Mouse (Mus musculus) CH12.LX (cell line): ENCODE measurements at regions not wholly inside any gene's neighbourhood (a gene's known extent, or its start where the extent isn't known, plus 50 kb on each side); places are given as distances from the start of the nearest gene placed in this dataset.

Experiments used
- DNase-seq: peaks from one replicate; pipeline ENCODE4 v3.0.0-alpha.2; 2013; ENCODE audit errors: extremely low read depth
- H3K27ac ChIP-seq: 2 replicates; pipeline ENCODE4 v1.5.1; 2012; ENCODE audit warnings: low read depth, mild to moderate bottlenecking, control low read depth, moderate library complexity; ENCODE audit not compliant: insufficient read depth
- H3K27me3 ChIP-seq: replicated peaks from 2 replicates; pipeline ENCODE3; 2012; ENCODE audit warnings: inconsistent platforms
- H3K36me3 ChIP-seq, 2 experiments: replicated peaks in 1 of 2; 2 replicates each; pipeline versions ENCODE3 to v1.6.1; 2012; ENCODE audit warnings: inconsistent platforms in 1 of 2, low read length in 1 of 2, mild to moderate bottlenecking in 1 of 2, mixed read lengths in 1 of 2, moderate library complexity in 1 of 2; ENCODE audit not compliant: control insufficient read depth in 1 of 2, insufficient read depth in 1 of 2
- H3K4me1 ChIP-seq, 2 experiments: 2 replicates each; pipeline ENCODE4 v1.6.1; 2012; ENCODE audit warnings: inconsistent platforms in 1 of 2, moderate library complexity in 1 of 2; ENCODE audit not compliant: insufficient read depth in 2 of 2, control insufficient read depth in 1 of 2
- H3K4me2 ChIP-seq: 2 replicates; pipeline ENCODE4 v1.6.1; 2012; ENCODE audit warnings: low read depth, mild to moderate bottlenecking, control low read depth; ENCODE audit not compliant: poor library complexity, insufficient read depth, severe bottlenecking
- H3K4me3 ChIP-seq, 3 experiments: fragments of 150-350 bp in 1 of 3; sonication (generic) in 1 of 3; replicated peaks in 1 of 3; 2 replicates each; pipeline versions ENCODE3 to v1.5.1; 2011 to 2012; ENCODE audit warnings: low read depth in 2 of 3, low read length in 2 of 3, mild to moderate bottlenecking in 2 of 3, moderate library complexity in 2 of 3, control low read depth in 1 of 3, improper control_type of control experiment in 1 of 3, inconsistent platforms in 1 of 3, mixed read lengths in 1 of 3; ENCODE audit not compliant: poor library complexity in 1 of 3
- H3K79me2 ChIP-seq: replicated peaks from 2 replicates; pipeline ENCODE4 v1.6.1; 2012; ENCODE audit warnings: mild to moderate bottlenecking, moderate library complexity; ENCODE audit not compliant: control insufficient read depth, poor library complexity, insufficient read depth, severe bottlenecking; ENCODE audit errors: extremely low read depth
- H3K9ac ChIP-seq: 2 replicates; pipeline ENCODE4 v1.6.1; 2012; ENCODE audit warnings: low read depth, mild to moderate bottlenecking, control low read depth, moderate library complexity; ENCODE audit not compliant: insufficient read depth
- H3K9me3 ChIP-seq: replicated peaks from 2 replicates; pipeline ENCODE3; 2012; ENCODE audit warnings: low read length, inconsistent platforms, mixed read lengths
- BHLHE40 ChIP-seq: IDR thresholded peaks from 2 replicates; pipeline ENCODE4 v1.6.1; 2011; ENCODE audit warnings: mild to moderate bottlenecking, low read depth, low read length, improper control_type of control experiment
- CHD1 ChIP-seq: IDR thresholded peaks from 2 replicates; pipeline ENCODE4 v1.6.1; 2012; ENCODE audit warnings: low read depth, low read length, improper control_type of control experiment, inconsistent platforms
- CHD2 ChIP-seq: IDR thresholded peaks from 2 replicates; pipeline ENCODE4 v1.6.1; 2011; ENCODE audit warnings: low read length, improper control_type of control experiment
- CTCF ChIP-seq, 2 experiments: IDR thresholded peaks in 1 of 2; conservative IDR thresholded peaks in 1 of 2; 2 replicates each; pipeline ENCODE4 v1.5.1; 2011 to 2012; ENCODE audit warnings: low read depth in 2 of 2, low read length in 2 of 2, improper control_type of control experiment in 1 of 2, inconsistent platforms in 1 of 2, mild to moderate bottlenecking in 1 of 2, moderate library complexity in 1 of 2
- EP300 ChIP-seq: IDR thresholded peaks from 2 replicates; pipeline ENCODE4 v1.6.1; 2011; ENCODE audit warnings: low read length, improper control_type of control experiment
- ETS1 ChIP-seq: conservative IDR thresholded peaks from 2 replicates; pipeline ENCODE4 v1.6.1; 2012; ENCODE audit warnings: low read depth, mild to moderate bottlenecking, inconsistent platforms, low read length, improper control_type of control experiment, moderate library complexity
- GABPA ChIP-seq: IDR thresholded peaks from 2 replicates; pipeline ENCODE4 v1.6.1; 2012; ENCODE audit warnings: low read depth, low read length, improper control_type of control experiment, inconsistent platforms; ENCODE audit not compliant: insufficient replicate concordance
- HCFC1 ChIP-seq: IDR thresholded peaks from 2 replicates; pipeline ENCODE4 v1.6.1; 2012; ENCODE audit warnings: low read depth, mild to moderate bottlenecking, inconsistent platforms, low read length, improper control_type of control experiment
- JUN ChIP-seq: IDR thresholded peaks from 2 replicates; pipeline ENCODE4 v1.6.1; 2011; ENCODE audit warnings: low read depth, mild to moderate bottlenecking, low read length, improper control_type of control experiment, moderate library complexity; ENCODE audit not compliant: insufficient read depth
- JUND ChIP-seq: conservative IDR thresholded peaks from 2 replicates; pipeline ENCODE4 v1.6.1; 2011; ENCODE audit warnings: low read depth, low read length, improper control_type of control experiment
- KAT2A ChIP-seq: IDR thresholded peaks from 2 replicates; pipeline ENCODE4 v1.6.1; 2012; ENCODE audit warnings: low read length, improper control_type of control experiment, inconsistent platforms; ENCODE audit not compliant: insufficient replicate concordance
- MAZ ChIP-seq: IDR thresholded peaks from 2 replicates; pipeline ENCODE4 v1.6.1; 2012; ENCODE audit warnings: low read depth, mild to moderate bottlenecking, inconsistent platforms, low read length, improper control_type of control experiment, moderate library complexity
- MEF2A ChIP-seq: IDR thresholded peaks from 2 replicates; pipeline ENCODE4 v1.6.1; 2014; ENCODE audit warnings: low read depth, mild to moderate bottlenecking, inconsistent platforms, low read length, improper control_type of control experiment, borderline replicate concordance
- NRF1 ChIP-seq: IDR thresholded peaks from 2 replicates; pipeline ENCODE4 v1.6.1; 2014; ENCODE audit warnings: low read depth, mild to moderate bottlenecking, inconsistent platforms, low read length, improper control_type of control experiment, moderate library complexity
- PAX5 ChIP-seq: IDR thresholded peaks from 2 replicates; pipeline ENCODE4 v1.6.1; 2012; ENCODE audit warnings: low read length, inconsistent platforms, mixed read lengths
- POLR2A ChIP-seq: IDR thresholded peaks from 2 replicates; pipeline ENCODE4 v1.6.1; 2011; ENCODE audit warnings: low read depth, mild to moderate bottlenecking, improper control_type of control experiment, low read length
- RCOR1 ChIP-seq: conservative IDR thresholded peaks from 2 replicates; pipeline ENCODE4 v1.6.1; 2012; ENCODE audit warnings: low read depth, mild to moderate bottlenecking, inconsistent platforms, low read length, improper control_type of control experiment
- SMC3 ChIP-seq: IDR thresholded peaks from 2 replicates; pipeline ENCODE4 v1.6.1; 2011; ENCODE audit warnings: low read depth, low read length, improper control_type of control experiment
- TBP ChIP-seq: conservative IDR thresholded peaks from 2 replicates; pipeline ENCODE4 v1.6.1; 2011; ENCODE audit warnings: low read depth, low read length, improper control_type of control experiment
- UBTF ChIP-seq: IDR thresholded peaks from 2 replicates; pipeline ENCODE4 v1.6.1; 2012; ENCODE audit warnings: low read depth, mild to moderate bottlenecking, inconsistent platforms, low read length, improper control_type of control experiment, moderate library complexity
- USF1 ChIP-seq: IDR thresholded peaks from 2 replicates; pipeline ENCODE4 v1.6.1; 2014; ENCODE audit warnings: low read depth, mild to moderate bottlenecking, inconsistent platforms, low read length, improper control_type of control experiment
- USF2 ChIP-seq: conservative IDR thresholded peaks from 2 replicates; pipeline ENCODE4 v1.6.1; 2011; ENCODE audit warnings: low read depth, low read length, improper control_type of control experiment
- ZKSCAN1 ChIP-seq: IDR thresholded peaks from 2 replicates; pipeline ENCODE4 v1.6.1; 2012; ENCODE audit warnings: low read depth, inconsistent platforms, low read length, improper control_type of control experiment, borderline replicate concordance
- ZMIZ1 ChIP-seq: IDR thresholded peaks from 2 replicates; pipeline ENCODE4 v1.6.1; 2012; ENCODE audit warnings: low read depth, mild to moderate bottlenecking, inconsistent platforms, low read length, improper control_type of control experiment
- ZNF384 ChIP-seq: IDR thresholded peaks from 2 replicates; pipeline ENCODE4 v1.6.1; 2012; ENCODE audit warnings: low read depth, low read length, improper control_type of control experiment, inconsistent platforms
- dilution Hi-C: fragments of 300-500 bp; cut with MboI; formaldehyde crosslinking; loops from 2 replicates; pipeline ENCODE4 v1.14.3; 2020; ENCODE audit warnings: low sequenced_read_pairs; ENCODE audit not compliant: extremely low pct_unique_long_range_greater_than_20kb, extremely low pct_ligation_motif_present
- in situ Hi-C: fragments of 300-500 bp; cut with MboI; formaldehyde crosslinking; loops from 3 replicates; pipeline ENCODE4 v1.14.3; 2019; ENCODE audit warnings: low sequenced_read_pairs, low pct_ligation_motif_present, low pct_unique_long_range_greater_than_20kb, mixed read lengths

DNA sequence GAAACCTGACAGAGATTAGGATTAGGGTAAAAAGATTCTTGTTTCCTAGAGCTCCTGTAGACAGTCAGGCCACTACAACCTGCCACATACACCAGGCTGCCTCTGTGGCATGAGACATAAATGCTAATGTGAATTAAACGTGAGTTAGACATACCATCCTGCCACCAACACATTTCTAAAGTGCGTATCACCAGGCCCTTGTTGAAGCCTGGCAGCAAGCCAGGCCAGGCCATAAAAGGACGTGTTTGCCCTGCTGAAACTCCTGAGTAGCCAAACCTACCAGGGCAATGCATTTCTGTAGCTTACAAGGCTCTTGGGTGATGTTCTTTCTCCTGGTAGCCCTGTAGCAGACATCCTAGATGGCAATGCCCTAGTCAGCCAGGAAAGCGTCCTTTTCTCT is 63.4 kb upstream of the Gm5458 start:
- no peak for TF ChIP-seq CHD2
- no peak for TF ChIP-seq EP300
- TF ChIP-seq USF2 = no peak
- TF ChIP-seq PAX5 = no peak
- no peak for TF ChIP-seq RCOR1
- H3K36me3 ChIP-seq = no peaks in the 10 kb centered on the region
- H3K27ac ChIP-seq = no peak overlapping the region
- H3K27me3 ChIP-seq = no peaks in the 10 kb centered on the region
- H3K4me1 ChIP-seq = no peaks in the 10 kb centered on the region
- H3K9me3 ChIP-seq = no peaks in the 10 kb centered on the region
- dilution Hi-C loops = no loop called here
- in situ Hi-C loops = no loop called here
- no peak for DNase-seq
- no peak overlapping the region for H3K4me3 ChIP-seq
- no peaks in the 10 kb centered on the region for H3K79me2 ChIP-seq
- H3K9ac ChIP-seq = no peak overlapping the region
- H3K4me2 ChIP-seq = no peak overlapping the region

- H3K79me2 ChIP-seq = no peaks in the 10 kb centered on the region
- peak; percentile 6 for DNase-seq
- no peaks in the 10 kb centered on the region for H3K9me3 ChIP-seq
- H3K27me3 ChIP-seq = peaks cover 10% of the 10 kb centered on the region
- no peaks in the 10 kb centered on the region for H3K36me3 ChIP-seq
- in situ Hi-C loops (no loop called here), dilution Hi-C loops (no loop called here)
- TF ChIP-seq EP300 (no peak), MAZ (no peak), BHLHE40 (no peak), PAX5 (no peak), NRF1 (no peak), GABPA (no peak), POLR2A (no peak), SMC3 (no peak), CHD1 (no peak), ZKSCAN1 (no peak), HCFC1 (no peak)
- H3K4me2 ChIP-seq = no peak overlapping the region
- H3K9ac ChIP-seq = no peak overlapping the region
- H3K27ac ChIP-seq = no peak overlapping the region
- peaks cover 0 to 8% of the 10 kb centered on the region in 2 experiments; a peak in 1 of 4 replicates for H3K4me1 ChIP-seq
- H3K4me3 ChIP-seq = no peak overlapping the region
Observed at GRCm38 (mm10) chr14:19674046-19674445, 71.7 kb upstream of the Gm5458 start.

DNA sequence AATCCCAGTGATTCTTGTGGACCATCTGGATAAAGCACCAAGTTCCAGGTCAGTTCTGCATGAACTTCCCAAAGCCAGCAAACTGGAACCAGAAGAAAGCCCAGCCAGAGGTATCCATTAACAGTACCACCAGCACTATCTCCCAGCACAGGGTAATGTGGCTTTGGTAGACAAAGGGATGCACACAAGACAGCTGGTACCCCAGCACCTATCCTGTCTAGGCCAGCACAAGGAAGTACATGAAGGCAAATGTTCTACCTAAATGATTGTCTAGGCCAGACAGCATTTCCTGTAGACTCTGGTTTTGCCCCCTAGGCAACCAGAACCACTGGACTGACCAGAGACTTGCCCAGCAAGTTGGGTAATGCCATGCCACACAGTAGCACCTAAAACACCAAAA is 62.6 kb upstream of the Nid2 start:
- no peaks in the 10 kb centered on the region for H3K9me3 ChIP-seq
- H3K27ac ChIP-seq = no peak overlapping the region
- no peaks in the 10 kb centered on the region for H3K27me3 ChIP-seq
- H3K79me2 ChIP-seq = no peaks in the 10 kb centered on the region
- dilution Hi-C loops (no loop called here), in situ Hi-C loops (no loop called here)
- H3K36me3 ChIP-seq = no peaks in the 10 kb centered on the region
- no peak for TF ChIP-seq JUN
- no peak for TF ChIP-seq PAX5
- no peak for TF ChIP-seq MAZ
- no peak for TF ChIP-seq ETS1
- TF ChIP-seq ZMIZ1 = no peak
- TF ChIP-seq MEF2A = no peak
- TF ChIP-seq JUND = no peak
- TF ChIP-seq UBTF = no peak
- no peak for TF ChIP-seq ZKSCAN1
- no peak for TF ChIP-seq CTCF (conservative IDR thresholded peaks at IDR 0.05 in 1 of 2, IDR thresholded peaks at IDR 0.05 in 1 of 2; ENCODE audit: low read depth in 2 of 2, low read length in 2 of 2)
- no peak for TF ChIP-seq USF1
- no peak for TF ChIP-seq NRF1
- TF ChIP-seq TBP = no peak
- TF ChIP-seq ZNF384 = no peak
- TF ChIP-seq KAT2A = no peak
- no peak for TF ChIP-seq RCOR1
- TF ChIP-seq CHD1 = no peak
- TF ChIP-seq CHD2 = no peak
- H3K4me3 ChIP-seq = no peak overlapping the region
- H3K4me2 ChIP-seq = no peak overlapping the region
- H3K4me1 ChIP-seq = no peaks in the 10 kb centered on the region
- H3K9ac ChIP-seq = no peak overlapping the region
- DNase-seq = no peak
